ENCODE assay signal across 9 mouse cellular contexts in genomic region chr15:103034807-103035547, GRCm38 (mm10). TPM values are rescaled to one million over a fixed set of nuclear protein-coding genes. Genes with fewer than 3 reads are reported as not detected.
DNase-seq lines count a peak whose midpoint lies in the region; ATAC-seq and TF ChIP-seq lines count a peak whose summit lies in the region.
"Had no signal": no experiment of that assay in that cellular context is flagged by ENCODE, and none has a peak within 500 bp of the region (broad histone marks: within the 10 kb centered on the region; RNA-seq: fewer than 3 reads in every experiment).

No protein-coding gene starts in this region.

- H3K79me2 ChIP-seq in heart, adult 2 months (replicated peaks; ENCODE audit: control insufficient read depth, insufficient read depth, low read length), result no peaks in the 10 kb centered on the region

- no peak for DNase-seq in heart, adult 2 months
- DNase-seq in G1E (ENCODE audit: low spot score), result no peak
- DNase-seq in forelimb bud, embryonic 11.5 days (ENCODE audit: low read depth, low spot score), result peak; percentile 78
- DNase-seq in urinary bladder, postnatal 25 days (ENCODE audit: low spot score), result no peak
- no peak for DNase-seq in frontal cortex, postnatal 25 days (ENCODE audit: low spot score in 2 of 2)
- DNase-seq in thymus, postnatal 36 days, result no peak
- DNase-seq: thymus, adult 2 months had no signal

- H3K27me3 ChIP-seq in heart, embryonic 11.5 days (ENCODE audit: control insufficient read depth, insufficient read depth, low read length), result peaks cover 98% of the 10 kb centered on the region
- H3K27me3 ChIP-seq in heart, adult 2 months (ENCODE audit: control insufficient read depth, insufficient read depth, low read length), result peaks cover 26% of the 10 kb centered on the region
- H3K27me3 ChIP-seq in G1E (ENCODE audit: insufficient read depth, low read length), result no peaks in the 10 kb centered on the region
- peaks cover 89% of the 10 kb centered on the region for H3K27me3 ChIP-seq in liver, embryonic 16.5 days (ENCODE audit: control insufficient read depth, insufficient read depth, low read depth, low read length)

- no peak for TF ChIP-seq CTCF in heart, adult 2 months (IDR thresholded peaks at IDR 0.05)
- TF ChIP-seq CTCF in G1E (IDR thresholded peaks at IDR 0.05; ENCODE audit: low read depth, low read length), result no peak

- TF ChIP-seq POLR2A in heart, adult 2 months (IDR thresholded peaks at IDR 0.05; ENCODE audit: insufficient read depth, low read depth, low read length), result no peak

- no peaks in the 10 kb centered on the region for H3K36me3 ChIP-seq in heart, embryonic 11.5 days (ENCODE audit: control insufficient read depth, insufficient read depth, low read length)
- H3K36me3 ChIP-seq in heart, adult 2 months (ENCODE audit: control insufficient read depth, insufficient read depth, low read length), result no peaks in the 10 kb centered on the region
- H3K36me3 ChIP-seq in G1E (replicated peaks), result peaks cover 62% of the 10 kb centered on the region
- no peaks in the 10 kb centered on the region for H3K36me3 ChIP-seq in liver, embryonic 16.5 days (ENCODE audit: control insufficient read depth, insufficient read depth)

- H3K4me1 ChIP-seq in heart, embryonic 11.5 days (ENCODE audit: control insufficient read depth, insufficient read depth, low read length), result no peaks in the 10 kb centered on the region
- H3K4me1 ChIP-seq in heart, adult 2 months (ENCODE audit: control insufficient read depth, insufficient read depth, low read length), result no peaks in the 10 kb centered on the region
- H3K4me1 ChIP-seq in G1E (ENCODE audit: insufficient read depth, low read depth, low read length), result peaks cover 75% of the 10 kb centered on the region
- H3K4me1 ChIP-seq in liver, embryonic 16.5 days (ENCODE audit: control insufficient read depth, low read depth, low read length), result no peaks in the 10 kb centered on the region

- H3K4me3 ChIP-seq in heart, embryonic 11.5 days (ENCODE audit: low read depth, low read length), result peak overlapping the region; percentile 39
- H3K4me3 ChIP-seq in heart, adult 2 months, result no peak overlapping the region
- H3K4me3 ChIP-seq in G1E (ENCODE audit: low read depth, low read length), result peak overlapping the region; percentile 81
- peak overlapping the region; percentile 13 for H3K4me3 ChIP-seq in liver, embryonic 16.5 days (ENCODE audit: low read depth, low read length)

- intact Hi-C loops in heart, adult 2 months (cut with DNase I), result no loop called here

- ATAC-seq in heart, embryonic 11.5 days (replicated peaks; ENCODE audit: insufficient number of reproducible peaks, low FRiP score, low TSS enrichment), result no peak
- ATAC-seq in G1E (ENCODE audit: extremely low read depth, insufficient number of reproducible peaks, low FRiP score, poor library complexity, severe bottlenecking), result no peak
- ATAC-seq in liver, embryonic 16.5 days (ENCODE audit: low read depth), result no peak

- H3K9ac ChIP-seq in heart, embryonic 11.5 days (ENCODE audit: low read depth, low read length), result peak overlapping the region; percentile 46; the same call in 1 of the 2 replicates
- no peak overlapping the region for H3K9ac ChIP-seq in heart, adult 2 months (ENCODE audit: low read depth, low read length)
- no peak overlapping the region for H3K9ac ChIP-seq in liver, embryonic 16.5 days (ENCODE audit: low read depth, low read length)

- no peak for TF ChIP-seq EP300 in heart, adult 2 months (IDR thresholded peaks at IDR 0.05; ENCODE audit: insufficient read depth, low read depth, low read length)

- H3K9me3 ChIP-seq in heart, embryonic 11.5 days (replicated peaks; ENCODE audit: control insufficient read depth, low read length), result no peaks in the 10 kb centered on the region
- no peaks in the 10 kb centered on the region for H3K9me3 ChIP-seq in G1E (replicated peaks)
- no peaks in the 10 kb centered on the region for H3K9me3 ChIP-seq in liver, embryonic 16.5 days (replicated peaks; ENCODE audit: control insufficient read depth, low read length)

- no peak overlapping the region for H3K27ac ChIP-seq in heart, embryonic 11.5 days (ENCODE audit: low read depth, low read length)
- H3K27ac ChIP-seq in heart, adult 2 months, result no peak overlapping the region
- H3K27ac ChIP-seq in liver, embryonic 16.5 days (ENCODE audit: low read length), result no peak overlapping the region

- peak overlapping the region; percentile 58 for H3K4me2 ChIP-seq in heart, embryonic 11.5 days
- no peak overlapping the region for H3K4me2 ChIP-seq in liver, embryonic 16.5 days (ENCODE audit: low read depth, low read length)

- under 1% methylated on average over 34 of the region's 34 CpGs for WGBS in heart, embryonic 11.5 days (ENCODE audit: insufficient replicate concordance)
- 2% methylated on average over 34 of the region's 34 CpGs for WGBS in heart, adult 2 months
- WGBS in liver, embryonic 16.5 days (ENCODE audit: insufficient replicate concordance), result 2% methylated on average over 34 of the region's 34 CpGs

RNA-seq across cellular contexts. Expression of gene Hoxc4, which starts 16.2 kb away (rescaled TPM):
- 1.2 and 2.0 TPM in 2 replicates for polyA plus RNA-seq in heart, embryonic 11.5 days (2014; fragmentation: Nextera tagmentation; extraction: Ambion mirVana)
- total RNA-seq in heart, adult 2 months (2021), result not detected
- polyA plus RNA-seq in heart, adult 2 months (2012; rRNA removed), result 0.10 TPM in 1 of 2 replicates, not detected in the other
- total RNA-seq in G1E (2014; fragmentation: Nextera tagmentation), result 29.3 and 33.9 TPM in 2 replicates
- total RNA-seq in G1E (2017), result 11.0 and 12.2 TPM in 2 replicates
- polyA plus RNA-seq in G1E (2012), result 60.1 and 65.8 TPM in 2 replicates
- 0.09 and 0.15 TPM in 2 replicates for polyA plus RNA-seq in liver, embryonic 16.5 days (2015; fragmentation: Nextera tagmentation; extraction: Ambion mirVana)

RNA-seq across cellular contexts. Expression of gene Hoxc6, which starts 36.9 kb away (rescaled TPM):
- 0.49 and 0.51 TPM in 2 replicates for polyA plus RNA-seq in heart, embryonic 11.5 days (2014; fragmentation: Nextera tagmentation; extraction: Ambion mirVana)
- not detected for total RNA-seq in heart, adult 2 months (2021)
- polyA plus RNA-seq in heart, adult 2 months (2012; rRNA removed), result not detected in 2 replicates
- total RNA-seq in G1E (2014; fragmentation: Nextera tagmentation) (16.3 and 37.1 TPM in 2 replicates), G1E (2017) (8.6 and 12.0 TPM in 2 replicates)
- 27.1 and 28.6 TPM in 2 replicates for polyA plus RNA-seq in G1E (2012)
- polyA plus RNA-seq in liver, embryonic 16.5 days (2015; fragmentation: Nextera tagmentation; extraction: Ambion mirVana), result 0.07 TPM in 1 of 2 replicates, not detected in the other

RNA-seq across cellular contexts. Expression of gene Hoxc8, which starts 44.6 kb away (rescaled TPM):
- 0.11 and 0.20 TPM in 2 replicates for polyA plus RNA-seq in heart, embryonic 11.5 days (2014; fragmentation: Nextera tagmentation; extraction: Ambion mirVana)
- total RNA-seq in heart, adult 2 months (2021), result not detected
- not detected in 2 replicates for polyA plus RNA-seq in heart, adult 2 months (2012; rRNA removed)
- total RNA-seq in G1E (2014; fragmentation: Nextera tagmentation) (21.1 and 26.6 TPM in 2 replicates), G1E (2017) (2.0 and 2.7 TPM in 2 replicates)
- polyA plus RNA-seq in G1E (2012), result 10.1 and 12.2 TPM in 2 replicates
- not detected in 2 replicates for polyA plus RNA-seq in liver, embryonic 16.5 days (2015; fragmentation: Nextera tagmentation; extraction: Ambion mirVana)

RNA-seq across cellular contexts. Expression of gene Hoxc9, which starts 58.7 kb away (rescaled TPM):
- not detected in 2 replicates for polyA plus RNA-seq in heart, embryonic 11.5 days (2014; fragmentation: Nextera tagmentation; extraction: Ambion mirVana)
- total RNA-seq in heart, adult 2 months (2021), result not detected
- not detected in 2 replicates for polyA plus RNA-seq in heart, adult 2 months (2012; rRNA removed)
- total RNA-seq in G1E (2014; fragmentation: Nextera tagmentation), result 5.0 and 7.9 TPM in 2 replicates
- 3.3 and 3.9 TPM in 2 replicates for total RNA-seq in G1E (2017)
- polyA plus RNA-seq in G1E (2012), result 9.8 and 12.0 TPM in 2 replicates
- polyA plus RNA-seq in liver, embryonic 16.5 days (2015; fragmentation: Nextera tagmentation; extraction: Ambion mirVana), result not detected in 2 replicates

Comparison
In these comparisons a context has a peak if more than half of its experiments do, and no peak if none do; other contexts are left out.
1. RNA of gene Hoxc4, which starts 16.2 kb away (polyA plus RNA-seq): 60.1 to 65.8 TPM in G1E; 1.2 to 2.0 TPM in heart, embryonic 11.5 days, 0.09 to 0.15 TPM in liver, embryonic 16.5 days and 0.10 TPM in heart, adult 2 months; every median in the first group is over 10 times any median in the second.
2. RNA of gene Hoxc6, which starts 36.9 kb away (polyA plus RNA-seq): 27.1 to 28.6 TPM in G1E; 0.49 to 0.51 TPM in heart, embryonic 11.5 days, not detected in heart, adult 2 months and 0.07 TPM in liver, embryonic 16.5 days; every median in the first group is over 10 times any median in the second.